Mouse (Mus musculus) stomach, postnatal 0 days (tissue): ENCODE measurements at regions not wholly inside any gene's neighbourhood (a gene's known extent, or its start where the extent isn't known, plus 50 kb on each side); places are given as distances from the start of the nearest gene placed in this dataset.

Source experiments
- CTCF ChIP-seq: IDR thresholded peaks from 2 replicates; pipeline ENCODE4 v1.5.1; 2016; ENCODE audit warnings: antibody characterized with exemption, low read depth, mild to moderate bottlenecking, moderate library complexity
- EP300 ChIP-seq: optimal IDR thresholded peaks from 2 replicates; pipeline ENCODE3; 2016; ENCODE audit warnings: antibody characterized with exemption

DNA sequence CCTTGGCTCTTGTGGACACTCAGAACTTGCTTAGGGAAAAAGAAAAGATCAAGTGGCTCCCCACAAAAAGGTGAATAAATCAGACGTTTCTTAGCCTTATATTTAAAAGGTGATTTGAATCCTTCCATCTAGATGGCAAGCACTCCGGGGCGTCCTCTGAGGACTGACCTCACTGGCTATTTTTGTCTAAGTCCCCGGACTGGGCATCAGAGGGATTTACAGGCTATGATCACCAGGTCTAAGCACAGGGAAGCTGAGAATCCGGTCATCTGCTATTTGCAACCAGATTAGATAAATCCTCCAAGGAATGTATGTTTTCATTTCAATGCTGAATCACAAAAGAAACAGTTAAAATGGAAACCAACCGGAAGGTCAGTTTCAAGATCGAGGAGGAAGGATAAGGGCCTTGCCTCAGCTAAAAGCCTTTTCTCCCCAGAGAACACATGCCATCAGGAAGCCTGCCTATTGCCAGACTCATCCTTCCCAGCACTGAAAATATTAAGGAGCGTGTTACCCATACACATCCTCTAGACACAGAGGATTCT lies 342.1 kb downstream of the Lpin1 start:
- TF ChIP-seq CTCF (no peak), EP300 (no peak)
